Mouse (Mus musculus): ENCODE measurements around the gene Ska3. TPM values are rescaled to one million over a fixed set of nuclear protein-coding genes. Genes with fewer than 3 reads are reported as not detected.
"Not testable (repeated sequence)": the region's sequence is repeated elsewhere in the genome, so short reads cannot be mapped to it uniquely, and the experiment has no call there.

The Ska3 gene
- polyA plus RNA-seq (2015; fragmentation: Nextera tagmentation; extraction: Ambion mirVana), result 8.0 and 8.7 TPM in 2 replicates

- ATAC-seq, result peak; percentile 97
- under 1% methylated on average over 89 of the region's 96 CpGs for WGBS
- Histone ChIP-seq H3K4me1 (ENCODE audit: control insufficient read depth, insufficient read depth, low read depth, low read length) (peaks cover 11% of the 10 kb centered on the region), H3K27ac (ENCODE audit: low read depth, low read length) (peak within 1 kb of the TSS; percentile 92), H3K36me3 (ENCODE audit: control insufficient read depth, insufficient read depth, low read length) (no peaks in the 10 kb centered on the region), H3K4me3 (ENCODE audit: low read length) (peak within 1 kb of the TSS; percentile 90), H3K4me2 (ENCODE audit: low read length) (peak within 1 kb of the TSS; percentile 79), H3K27me3 (replicated peaks; ENCODE audit: control insufficient read depth, insufficient read depth, low read length) (no peaks in the 10 kb centered on the region), H3K9me3 (ENCODE audit: control insufficient read depth, low read length) (no peaks in the 10 kb centered on the region), H3K9ac (ENCODE audit: low read depth, low read length) (peak within 1 kb of the TSS; percentile 95)
Measured at GRCm38 (mm10) chr14:57825788-57826751, at the start of gene Ska3, which contains the start of gene Mrpl57. Ska3 (minus strand) TSS chr14:57826185. Mrpl57 (plus strand) TSS chr14:57826234.

- Histone ChIP-seq H3K27me3 (replicated peaks; ENCODE audit: control insufficient read depth, insufficient read depth, low read length) (no peaks in the 10 kb centered on the region), H3K9ac (ENCODE audit: low read depth, low read length) (no peak overlapping the region), H3K27ac (ENCODE audit: low read depth, low read length) (no peak overlapping the region), H3K4me3 (ENCODE audit: low read length) (no peak overlapping the region), H3K36me3 (ENCODE audit: control insufficient read depth, insufficient read depth, low read length) (peaks cover 27% of the 10 kb centered on the region), H3K9me3 (ENCODE audit: control insufficient read depth, low read length) (no peaks in the 10 kb centered on the region), H3K4me1 (ENCODE audit: control insufficient read depth, insufficient read depth, low read depth, low read length) (no peaks in the 10 kb centered on the region), H3K4me2 (ENCODE audit: low read length) (no peak overlapping the region)
- no peak for ATAC-seq
- 92% methylated on average over 3 of the region's 3 CpGs for WGBS
Measured at GRCm38 (mm10) chr14:57866676-57867276, 40.8 kb upstream of the Ska3 start.

- Histone ChIP-seq H3K9ac (ENCODE audit: low read depth, low read length) (no peak overlapping the region), H3K4me1 (ENCODE audit: control insufficient read depth, insufficient read depth, low read depth, low read length) (no peaks in the 10 kb centered on the region), H3K27ac (ENCODE audit: low read depth, low read length) (no peak overlapping the region), H3K36me3 (ENCODE audit: control insufficient read depth, insufficient read depth, low read length) (peaks cover 27% of the 10 kb centered on the region), H3K4me3 (ENCODE audit: low read length) (no peak overlapping the region), H3K4me2 (ENCODE audit: low read length) (no peak overlapping the region), H3K9me3 (ENCODE audit: control insufficient read depth, low read length) (no peaks in the 10 kb centered on the region), H3K27me3 (replicated peaks; ENCODE audit: control insufficient read depth, insufficient read depth, low read length) (no peaks in the 10 kb centered on the region)
- no peak for ATAC-seq
- 93% methylated on average over 3 of the region's 3 CpGs for WGBS
Measured at GRCm38 (mm10) chr14:57865256-57865655, 39.3 kb upstream of the Ska3 start.

- H3K36me3 ChIP-seq (ENCODE audit: control insufficient read depth, insufficient read depth, low read length), result peaks cover 21% of the 10 kb centered on the region
- H3K9me3 ChIP-seq (ENCODE audit: control insufficient read depth, low read length), result no peaks in the 10 kb centered on the region
- H3K27me3 ChIP-seq (replicated peaks; ENCODE audit: control insufficient read depth, insufficient read depth, low read length), result no peaks in the 10 kb centered on the region
- no peak overlapping the region for H3K4me2 ChIP-seq (ENCODE audit: low read length)
- H3K4me1 ChIP-seq (ENCODE audit: control insufficient read depth, insufficient read depth, low read depth, low read length), result no peaks in the 10 kb centered on the region
- H3K27ac ChIP-seq (ENCODE audit: low read depth, low read length), result no peak overlapping the region
- no peak overlapping the region for H3K9ac ChIP-seq (ENCODE audit: low read depth, low read length)
- H3K4me3 ChIP-seq (ENCODE audit: low read length), result no peak overlapping the region
- 83% methylated on average over 2 of the region's 2 CpGs for WGBS
- ATAC-seq, result no peak
Measured at GRCm38 (mm10) chr14:57863129-57863528, 37.1 kb upstream of the Ska3 start.

GRCm38 (mm10) chr14:57861987-57862412 lies 36.0 kb upstream of the Ska3 start:
- H3K9ac ChIP-seq (ENCODE audit: low read depth, low read length), result no peak overlapping the region
- ATAC-seq, result no peak
- 88% methylated on average over 4 of the region's 4 CpGs for WGBS

GRCm38 (mm10) chr14:57859520-57859919 lies 33.5 kb upstream of the Ska3 start:
- H3K27ac ChIP-seq (ENCODE audit: low read depth, low read length), result no peak overlapping the region
- no peak overlapping the region for H3K4me3 ChIP-seq (ENCODE audit: low read length)
- no peak overlapping the region for H3K4me2 ChIP-seq (ENCODE audit: low read length)
- no peaks in the 10 kb centered on the region for H3K4me1 ChIP-seq (ENCODE audit: control insufficient read depth, insufficient read depth, low read depth, low read length)
- H3K36me3 ChIP-seq (ENCODE audit: control insufficient read depth, insufficient read depth, low read length), result peaks cover 14% of the 10 kb centered on the region
- H3K9ac ChIP-seq (ENCODE audit: low read depth, low read length), result no peak overlapping the region
- ATAC-seq, result no peak
- H3K27me3 ChIP-seq (replicated peaks; ENCODE audit: control insufficient read depth, insufficient read depth, low read length), result no peaks in the 10 kb centered on the region
- H3K9me3 ChIP-seq (ENCODE audit: control insufficient read depth, low read length), result no peaks in the 10 kb centered on the region

More at GRCm38 (mm10) chr14:57861987-57862412, 36.0 kb upstream of the Ska3 start:
- Histone ChIP-seq H3K4me1 (ENCODE audit: control insufficient read depth, insufficient read depth, low read depth, low read length) (no peaks in the 10 kb centered on the region), H3K36me3 (ENCODE audit: control insufficient read depth, insufficient read depth, low read length) (peaks cover 21% of the 10 kb centered on the region), H3K4me2 (ENCODE audit: low read length) (no peak overlapping the region), H3K27ac (ENCODE audit: low read depth, low read length) (no peak overlapping the region), H3K9me3 (ENCODE audit: control insufficient read depth, low read length) (no peaks in the 10 kb centered on the region), H3K27me3 (replicated peaks; ENCODE audit: control insufficient read depth, insufficient read depth, low read length) (no peaks in the 10 kb centered on the region), H3K4me3 (ENCODE audit: low read length) (no peak overlapping the region)

GRCm38 (mm10) chr14:57858601-57859000 lies 32.6 kb upstream of the Ska3 start:
- Histone ChIP-seq H3K27me3 (replicated peaks; ENCODE audit: control insufficient read depth, insufficient read depth, low read length) (no peaks in the 10 kb centered on the region), H3K4me1 (ENCODE audit: control insufficient read depth, insufficient read depth, low read depth, low read length) (no peaks in the 10 kb centered on the region), H3K27ac (ENCODE audit: low read depth, low read length) (no peak overlapping the region), H3K36me3 (ENCODE audit: control insufficient read depth, insufficient read depth, low read length) (peaks cover 11% of the 10 kb centered on the region), H3K9me3 (ENCODE audit: control insufficient read depth, low read length) (no peaks in the 10 kb centered on the region), H3K4me3 (ENCODE audit: low read length) (no peak overlapping the region), H3K9ac (ENCODE audit: low read depth, low read length) (no peak overlapping the region), H3K4me2 (ENCODE audit: low read length) (no peak overlapping the region)
- 94% methylated on average over 1 of the region's 2 CpGs for WGBS
- ATAC-seq, result no peak

GRCm38 (mm10) chr14:57856037-57856436 lies 30.1 kb upstream of the Ska3 start:
- H3K4me2 ChIP-seq (ENCODE audit: low read length); H3K9ac ChIP-seq (ENCODE audit: low read depth, low read length); H3K36me3 ChIP-seq (ENCODE audit: control insufficient read depth, insufficient read depth, low read length); ATAC-seq; H3K4me1 ChIP-seq (ENCODE audit: control insufficient read depth, insufficient read depth, low read depth, low read length); H3K27ac ChIP-seq (ENCODE audit: low read depth, low read length); H3K27me3 ChIP-seq (replicated peaks; ENCODE audit: control insufficient read depth, insufficient read depth, low read length); H3K9me3 ChIP-seq (ENCODE audit: control insufficient read depth, low read length); H3K4me3 ChIP-seq (ENCODE audit: low read length): not testable (repeated sequence)

GRCm38 (mm10) chr14:57852961-57853360 lies 27.0 kb upstream of the Ska3 start:
- Histone ChIP-seq H3K36me3 (ENCODE audit: control insufficient read depth, insufficient read depth, low read length) (peaks cover 10% of the 10 kb centered on the region), H3K4me2 (ENCODE audit: low read length) (no peak overlapping the region), H3K9me3 (ENCODE audit: control insufficient read depth, low read length) (no peaks in the 10 kb centered on the region), H3K9ac (ENCODE audit: low read depth, low read length) (no peak overlapping the region), H3K27ac (ENCODE audit: low read depth, low read length) (no peak overlapping the region), H3K27me3 (replicated peaks; ENCODE audit: control insufficient read depth, insufficient read depth, low read length) (no peaks in the 10 kb centered on the region), H3K4me3 (ENCODE audit: low read length) (no peak overlapping the region), H3K4me1 (ENCODE audit: control insufficient read depth, insufficient read depth, low read depth, low read length) (no peaks in the 10 kb centered on the region)
- no peak for ATAC-seq
- WGBS, result 67% methylated on average over 2 of the region's 2 CpGs
